8 mouse cellular contexts compared by ENCODE assay signal in genomic region chrX:93069569-93070289, GRCm38 (mm10).
DNase-seq lines count a peak whose midpoint lies in the region; ATAC-seq and TF ChIP-seq lines count a peak whose summit lies in the region.

No protein-coding gene starts in this region.

- ATAC-seq in heart, embryonic 14.5 days (ENCODE audit: insufficient number of reproducible peaks, insufficient read depth, low FRiP score, low read depth): no peak
- ATAC-seq in kidney, embryonic 16.5 days (ENCODE audit: low FRiP score, low TSS enrichment): no peak; the same call in 1 of the 2 replicates
- no peak for ATAC-seq in limb, embryonic 14.5 days (ENCODE audit: low FRiP score, low read depth)

- DNase-seq in A20 (ENCODE audit: low read depth, low spot score): peak; percentile 73
- DNase-seq in adrenal gland, adult 2 months: peak; percentile 29
- peak; percentile 42 for DNase-seq in embryonic facial prominence, embryonic 10.5 days (ENCODE audit: low spot score)
- peak; percentile 85 for DNase-seq in limb, embryonic 14.5 days (ENCODE audit: low spot score)
- peak; percentile 33 for DNase-seq in naive thymus-derived CD4-positive, alpha-beta T cell, adult 2 months (ENCODE audit: low read depth)
- peak; percentile 29 for DNase-seq in thymus, postnatal 0 days (ENCODE audit: low spot score)

- WGBS in embryonic facial prominence, embryonic 10.5 days: 17% methylated on average over 13 of the region's 13 CpGs
- WGBS in heart, embryonic 14.5 days: 17% methylated on average over 13 of the region's 13 CpGs
- 17% methylated on average over 13 of the region's 13 CpGs for WGBS in kidney, embryonic 16.5 days
- WGBS in limb, embryonic 14.5 days: 26% methylated on average over 13 of the region's 13 CpGs

- H3K9ac ChIP-seq in heart, embryonic 14.5 days (ENCODE audit: low read length): no peak overlapping the region
- H3K9ac ChIP-seq in kidney, embryonic 16.5 days (replicated peaks; ENCODE audit: low read length): 0 out of 2 replicates have a peak overlapping the region, but pooled peaks have one; percentile 20
- H3K9ac ChIP-seq in limb, embryonic 14.5 days (ENCODE audit: low read depth, low read length, severe bottlenecking): no peak overlapping the region

- H3K27me3 ChIP-seq in embryonic facial prominence, embryonic 10.5 days (replicated peaks; ENCODE audit: low read depth, poor library complexity, severe bottlenecking): no peaks in the 10 kb centered on the region; the same call in 1 of the 2 replicates
- no peaks in the 10 kb centered on the region for H3K27me3 ChIP-seq in heart, embryonic 14.5 days (ENCODE audit: control insufficient read depth, insufficient read depth, low read length)
- peaks cover 4% of the 10 kb centered on the region; the same call in 1 of the 2 replicates for H3K27me3 ChIP-seq in kidney, embryonic 16.5 days (ENCODE audit: insufficient read depth, low read length)
- no peaks in the 10 kb centered on the region for H3K27me3 ChIP-seq in limb, embryonic 14.5 days (ENCODE audit: control insufficient read depth, insufficient read depth, low read length)

- H3K27ac ChIP-seq in embryonic facial prominence, embryonic 10.5 days (replicated peaks): no peak overlapping the region
- H3K27ac ChIP-seq in heart, embryonic 14.5 days (replicated peaks in 1 of 2; ENCODE audit: control insufficient read depth in 1 of 2, insufficient read depth in 1 of 2, low read depth in 2 of 2, low read length in 2 of 2): no peak overlapping the region
- no peak overlapping the region for H3K27ac ChIP-seq in kidney, embryonic 16.5 days (ENCODE audit: low read length)
- H3K27ac ChIP-seq in limb, embryonic 14.5 days (replicated peaks; ENCODE audit: low read depth, low read length): no peak overlapping the region

- peak overlapping the region; percentile 58 for H3K4me2 ChIP-seq in heart, embryonic 14.5 days (ENCODE audit: low read length)
- H3K4me2 ChIP-seq in kidney, embryonic 16.5 days (replicated peaks; ENCODE audit: low read depth, low read length): peak overlapping the region; percentile 22; the same call in 1 of the 2 replicates
- H3K4me2 ChIP-seq in limb, embryonic 14.5 days (replicated peaks; ENCODE audit: low read depth, low read length, severe bottlenecking): no peak overlapping the region; the same call in 1 of the 2 replicates

- no peak for TF ChIP-seq POLR2A in limb, embryonic 14.5 days (IDR thresholded peaks at IDR 0.05; ENCODE audit: borderline replicate concordance, extremely low read depth, insufficient read depth, insufficient read length)

- no peaks in the 10 kb centered on the region for H3K4me1 ChIP-seq in embryonic facial prominence, embryonic 10.5 days
- H3K4me1 ChIP-seq in heart, embryonic 14.5 days (ENCODE audit: control insufficient read depth in 2 of 2, insufficient read depth in 2 of 2, low read length in 2 of 2): no peaks in the 10 kb centered on the region
- H3K4me1 ChIP-seq in kidney, embryonic 16.5 days (ENCODE audit: insufficient read depth, low read length): no peaks in the 10 kb centered on the region
- H3K4me1 ChIP-seq in limb, embryonic 14.5 days (ENCODE audit: control insufficient read depth, insufficient read depth, low read length): no peaks in the 10 kb centered on the region

- H3K4me3 ChIP-seq in embryonic facial prominence, embryonic 10.5 days: 0 out of 2 replicates have a peak overlapping the region, but pooled peaks have one; percentile 30
- H3K4me3 ChIP-seq in heart, embryonic 14.5 days (ENCODE audit: control insufficient read depth in 1 of 2, insufficient read depth in 1 of 2, low read depth in 1 of 2, low read length in 2 of 2): peak overlapping the region in 1 of 2 experiments; percentile 20; a peak in 1 of 4 replicates
- peak overlapping the region; percentile 18 for H3K4me3 ChIP-seq in kidney, embryonic 16.5 days (ENCODE audit: low read length)
- 0 out of 2 replicates have a peak overlapping the region, but pooled peaks have one; percentile 14 for H3K4me3 ChIP-seq in limb, embryonic 14.5 days (replicated peaks; ENCODE audit: low read length)

- H3K36me3 ChIP-seq in embryonic facial prominence, embryonic 10.5 days (replicated peaks): no peaks in the 10 kb centered on the region
- H3K36me3 ChIP-seq in heart, embryonic 14.5 days (ENCODE audit: control insufficient read depth, insufficient read depth, low read length): no peaks in the 10 kb centered on the region
- no peaks in the 10 kb centered on the region for H3K36me3 ChIP-seq in kidney, embryonic 16.5 days (ENCODE audit: insufficient read depth, low read length)
- H3K36me3 ChIP-seq in limb, embryonic 14.5 days (ENCODE audit: control insufficient read depth, insufficient read depth, low read length): no peaks in the 10 kb centered on the region

- H3K9me3 ChIP-seq in embryonic facial prominence, embryonic 10.5 days: no peaks in the 10 kb centered on the region
- no peaks in the 10 kb centered on the region for H3K9me3 ChIP-seq in heart, embryonic 14.5 days (ENCODE audit: control insufficient read depth, low read length)
- H3K9me3 ChIP-seq in kidney, embryonic 16.5 days (ENCODE audit: low read length): no peaks in the 10 kb centered on the region
- H3K9me3 ChIP-seq in limb, embryonic 14.5 days (ENCODE audit: control insufficient read depth, low read length): no peaks in the 10 kb centered on the region

Comparison
In these comparisons a context has a peak if more than half of its experiments do, and no peak if none do; other contexts are left out.
1. DNase-seq: peak in every context shown above with its lines; median percentile 85 in limb, embryonic 14.5 days; 73 in A20; 42 in embryonic facial prominence, embryonic 10.5 days; 33 in naive thymus-derived CD4-positive, alpha-beta T cell, adult 2 months; 29 in adrenal gland, adult 2 months; 29 in thymus, postnatal 0 days.